Mouse (Mus musculus): ENCODE measurements at regions not wholly inside any gene's neighbourhood (a gene's known extent, or its start where the extent isn't known, plus 50 kb on each side); places are given as distances from the start of the nearest gene placed in this dataset.

- TF ChIP-seq GATA1 (IDR thresholded peaks at IDR 0.05; ENCODE audit: borderline replicate concordance, low read length) (no peak), FLI1 (IDR thresholded peaks at IDR 0.05; ENCODE audit: low read length) (no peak)
Observed at GRCm38 (mm10) chr14:105697398-105697797, 199.2 kb downstream of the Spry2 start.

All from megakaryocyte, embryonic 14.5 days (primary cell).